Mouse (Mus musculus): ENCODE data around the gene Tmem91. TPM values are rescaled to one million over a fixed set of nuclear protein-coding genes. Genes with fewer than 3 reads are reported as not detected.

Tmem91 gene
- polyA plus RNA-seq, 1 experiment from 2014 or later: 3.4 TPM

DNA sequence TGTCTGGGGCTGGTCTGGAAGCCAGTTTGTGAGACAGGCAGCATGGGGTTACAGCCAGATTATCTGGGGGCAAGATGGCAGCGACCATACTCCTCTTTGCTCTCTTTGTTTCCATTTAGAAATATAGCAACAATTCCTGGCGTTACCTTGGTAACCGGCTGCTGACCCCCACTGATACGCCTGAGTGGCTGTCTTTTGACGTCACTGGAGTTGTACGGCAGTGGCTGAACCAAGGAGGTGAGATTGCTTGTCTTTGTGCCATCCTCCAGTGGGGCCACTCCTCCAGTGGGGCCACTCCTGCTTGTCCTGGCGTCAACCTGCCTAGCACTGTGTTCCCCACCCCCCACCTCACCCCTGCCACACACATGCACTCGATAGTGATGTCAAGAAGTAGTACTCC lies 19.1 kb upstream of the Tmem91 start:
- H3K4me1 ChIP-seq: peaks cover 7% of the 10 kb centered on the region
- H3K9ac ChIP-seq: no peak overlapping the region
- no peak for ATAC-seq (ENCODE audit: insufficient number of reproducible peaks, low FRiP score, low TSS enrichment, low read depth)
- no peak overlapping the region for H3K4me3 ChIP-seq (replicated peaks)
- H3K27ac ChIP-seq (replicated peaks): no peak overlapping the region
- no peaks in the 10 kb centered on the region for H3K9me3 ChIP-seq (replicated peaks)
- no peak overlapping the region for H3K4me2 ChIP-seq (replicated peaks)
- 0 out of 2 replicates have a peak, but pooled peaks cover 3% of the 10 kb centered on the region for H3K36me3 ChIP-seq
- H3K27me3 ChIP-seq: peaks cover 11% of the 10 kb centered on the region
- WGBS: 70% methylated on average over 8 of the region's 8 CpGs

DNA sequence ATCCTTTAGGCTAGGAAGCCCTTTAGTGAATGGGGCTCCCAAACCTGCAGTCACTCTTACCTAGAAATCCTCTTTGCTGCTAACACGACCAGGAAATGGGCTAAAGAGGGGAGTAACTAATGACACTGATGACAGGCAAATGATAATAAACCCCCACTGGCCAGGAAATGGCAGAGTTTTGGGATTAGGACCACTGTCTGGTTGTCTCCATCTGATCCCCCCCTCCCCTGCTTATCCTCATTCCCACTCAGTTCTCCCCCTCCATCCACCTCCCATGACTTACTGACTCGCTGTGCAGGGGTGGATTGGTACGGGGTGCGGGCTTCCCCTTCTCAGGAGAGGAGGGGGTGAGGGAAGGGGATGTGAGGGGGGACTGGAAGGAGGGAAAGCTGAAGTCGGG lies 15.1 kb upstream of the Tmem91 start:
- WGBS: 34% methylated on average over 5 of the region's 5 CpGs
- Histone ChIP-seq H3K27ac (replicated peaks) (no peak overlapping the region), H3K27me3 (peaks cover 25% of the 10 kb centered on the region), H3K9ac (no peak overlapping the region), H3K4me2 (replicated peaks) (peak overlapping the region; percentile 94), H3K36me3 (0 out of 2 replicates have a peak, but pooled peaks cover 3% of the 10 kb centered on the region), H3K4me1 (peaks cover 43% of the 10 kb centered on the region), H3K9me3 (replicated peaks) (no peaks in the 10 kb centered on the region), H3K4me3 (replicated peaks) (peak overlapping the region; percentile 67)
- no peak for ATAC-seq (ENCODE audit: insufficient number of reproducible peaks, low FRiP score, low TSS enrichment, low read depth)

DNA sequence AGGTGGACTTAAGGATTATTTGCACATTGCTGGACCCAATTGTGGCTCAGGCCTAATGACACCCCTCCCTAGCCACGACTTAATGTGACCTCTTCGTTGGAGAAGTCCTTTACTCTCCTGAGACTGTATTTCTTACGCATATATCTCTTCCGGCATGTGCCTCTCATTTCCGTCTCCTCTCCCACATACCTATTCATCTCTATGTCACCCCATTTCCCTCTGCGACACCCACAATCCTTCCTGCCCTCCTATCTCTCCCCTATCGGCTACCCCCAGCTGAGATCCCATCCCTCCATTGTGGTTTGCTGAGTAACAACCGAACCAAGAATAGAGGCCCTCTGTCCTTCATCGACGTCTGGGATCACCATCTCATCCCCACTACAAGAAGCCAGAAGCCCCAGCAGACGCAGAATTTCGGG lies 14.6 kb upstream of the Tmem91 start:
- Histone ChIP-seq H3K36me3 (0 out of 2 replicates have a peak, but pooled peaks cover 3% of the 10 kb centered on the region), H3K4me3 (replicated peaks) (peak overlapping the region; percentile 67), H3K4me2 (replicated peaks) (peak overlapping the region; percentile 94), H3K9ac (0 out of 2 replicates have a peak overlapping the region, but pooled peaks have one; percentile 53), H3K9me3 (replicated peaks) (no peaks in the 10 kb centered on the region), H3K27me3 (peaks cover 25% of the 10 kb centered on the region), H3K4me1 (peaks cover 43% of the 10 kb centered on the region), H3K27ac (replicated peaks) (peak overlapping the region; percentile 87; the same call in 1 of the 2 replicates)
- ATAC-seq (ENCODE audit: insufficient number of reproducible peaks, low FRiP score, low TSS enrichment, low read depth): no peak
- 13% methylated on average over 12 of the region's 12 CpGs for WGBS

DNA sequence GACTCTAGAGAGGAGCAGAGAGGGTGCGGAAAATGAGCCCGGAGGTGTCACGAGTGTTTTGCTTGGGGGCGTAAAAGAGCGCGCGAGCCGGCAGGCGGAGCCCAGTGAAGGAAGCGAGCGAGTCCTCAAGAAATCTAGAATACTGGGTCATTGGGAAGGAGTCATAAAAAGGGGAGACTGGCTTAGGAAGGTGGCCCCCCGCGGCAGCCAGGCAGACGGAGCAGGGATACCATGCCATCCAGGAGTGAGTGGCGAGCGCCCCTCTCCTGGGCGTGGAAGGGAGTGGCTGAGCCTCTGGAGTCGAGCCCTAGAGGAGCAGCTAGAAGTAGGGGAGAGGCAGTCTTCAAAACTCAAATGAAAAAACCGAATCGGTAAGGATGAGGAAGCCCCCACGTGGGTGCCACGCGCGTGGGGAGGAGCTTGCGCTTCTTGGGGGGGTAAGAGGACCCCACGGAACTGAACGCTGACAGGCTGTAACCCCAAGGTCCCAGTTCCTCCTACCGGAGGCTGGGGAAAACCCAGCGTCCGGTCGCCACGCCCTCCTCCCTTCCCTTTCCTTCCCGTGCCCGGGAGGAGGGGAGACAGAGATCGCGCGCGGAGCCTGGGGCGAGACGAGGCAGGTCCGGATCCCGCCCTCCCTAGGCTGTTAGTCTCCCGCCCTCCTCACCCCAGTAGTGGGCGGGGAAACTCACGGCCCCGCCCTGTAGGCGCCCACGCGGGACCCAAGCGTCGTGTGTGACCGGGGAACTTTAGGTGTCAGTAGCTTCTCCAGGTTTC lies 14.0 kb upstream of the Tmem91 start:
- Histone ChIP-seq H3K9me3 (replicated peaks) (no peaks in the 10 kb centered on the region), H3K36me3 (0 out of 2 replicates have a peak, but pooled peaks cover 3% of the 10 kb centered on the region), H3K9ac (peak overlapping the region; percentile 53), H3K4me2 (replicated peaks) (peak overlapping the region; percentile 94), H3K27me3 (peaks cover 25% of the 10 kb centered on the region), H3K27ac (replicated peaks) (peak overlapping the region; percentile 87), H3K4me3 (replicated peaks) (peak overlapping the region; percentile 67), H3K4me1 (peaks cover 43% of the 10 kb centered on the region)
- under 1% methylated on average over 50 of the region's 52 CpGs for WGBS
- ATAC-seq (ENCODE audit: insufficient number of reproducible peaks, low FRiP score, low TSS enrichment, low read depth): peak; percentile 68

DNA sequence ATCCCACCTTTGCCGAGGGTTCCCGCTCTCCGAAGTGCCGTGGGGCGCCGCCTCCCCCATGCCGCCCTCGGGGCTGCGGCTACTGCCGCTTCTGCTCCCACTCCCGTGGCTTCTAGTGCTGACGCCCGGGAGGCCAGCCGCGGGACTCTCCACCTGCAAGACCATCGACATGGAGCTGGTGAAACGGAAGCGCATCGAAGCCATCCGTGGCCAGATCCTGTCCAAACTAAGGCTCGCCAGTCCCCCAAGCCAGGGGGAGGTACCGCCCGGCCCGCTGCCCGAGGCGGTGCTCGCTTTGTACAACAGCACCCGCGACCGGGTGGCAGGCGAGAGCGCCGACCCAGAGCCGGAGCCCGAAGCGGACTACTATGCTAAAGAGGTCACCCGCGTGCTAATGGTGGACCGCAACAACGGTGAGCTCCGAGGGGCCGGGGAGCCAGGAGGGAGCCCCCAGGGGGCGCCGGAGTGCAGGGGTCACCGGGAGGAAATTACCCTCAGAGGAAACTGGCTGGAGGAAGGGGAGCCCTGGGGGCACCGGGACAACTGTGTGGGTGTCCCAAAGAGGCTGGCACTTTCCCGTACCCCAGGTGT lies 12.9 kb upstream of the Tmem91 start:
- H3K4me3 ChIP-seq (replicated peaks): peak overlapping the region; percentile 67
- ATAC-seq (ENCODE audit: insufficient number of reproducible peaks, low FRiP score, low TSS enrichment, low read depth): no peak
- peak overlapping the region; percentile 94 for H3K4me2 ChIP-seq (replicated peaks)
- peaks cover 43% of the 10 kb centered on the region for H3K4me1 ChIP-seq
- peak overlapping the region; percentile 53 for H3K9ac ChIP-seq
- peak overlapping the region; percentile 87 for H3K27ac ChIP-seq (replicated peaks)
- H3K27me3 ChIP-seq: peaks cover 25% of the 10 kb centered on the region
- no peaks in the 10 kb centered on the region for H3K36me3 ChIP-seq
- H3K9me3 ChIP-seq (replicated peaks): no peaks in the 10 kb centered on the region
- WGBS: under 1% methylated on average over 47 of the region's 47 CpGs

DNA sequence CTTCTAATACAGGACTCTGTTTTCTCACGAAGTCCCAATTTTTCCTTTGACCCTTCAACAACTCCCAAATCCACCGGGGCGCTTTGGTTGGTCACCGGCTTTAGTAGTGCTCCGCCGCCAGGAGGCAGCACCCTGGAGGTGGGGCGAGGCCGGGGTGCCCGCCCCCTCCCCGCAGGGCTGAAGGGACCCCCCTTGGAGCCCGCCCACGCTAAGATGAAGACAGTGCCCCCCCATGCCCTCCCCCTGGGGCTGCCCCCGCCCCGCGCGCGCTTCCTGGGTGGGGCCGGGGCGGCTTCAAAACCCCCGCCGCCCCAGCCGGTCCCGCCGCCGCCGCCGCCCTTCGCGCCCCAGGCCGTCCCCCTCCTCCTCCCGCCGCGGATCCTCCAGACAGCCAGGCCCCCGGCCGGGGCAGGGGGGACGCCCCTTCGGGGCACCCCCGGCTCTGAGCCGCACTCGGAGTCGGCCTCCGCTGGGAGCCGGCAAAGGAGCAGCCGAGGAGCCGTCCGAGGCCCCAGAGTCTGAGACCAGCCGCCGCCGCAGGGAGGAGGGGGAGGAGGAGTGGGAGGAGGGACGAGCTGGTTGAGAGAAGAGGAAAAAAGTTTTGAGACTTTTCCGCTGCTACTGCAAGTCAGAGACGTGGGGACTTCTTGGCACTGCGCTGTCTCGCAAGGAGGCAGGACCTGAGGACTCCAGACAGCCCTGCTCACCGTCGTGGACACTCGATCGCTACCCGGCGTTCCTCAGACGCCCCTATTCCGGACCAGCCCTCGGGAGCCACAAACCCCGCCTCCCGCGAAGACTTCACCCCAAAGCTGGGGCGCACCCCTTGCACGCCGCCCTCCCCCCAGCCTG lies 11.9 kb upstream of the Tmem91 start, which contains the start of gene Tgfb1:
Tgfb1 (plus strand) TSS at position 323 of the 852 bp plus-strand sequence.
- Histone ChIP-seq H3K9ac (peak within 1 kb of the TSS; percentile 53), H3K36me3 (no peaks in the 10 kb centered on the region), H3K4me2 (replicated peaks) (peak within 1 kb of the TSS; percentile 94), H3K27ac (replicated peaks) (peak within 1 kb of the TSS; percentile 87), H3K27me3 (peaks cover 25% of the 10 kb centered on the region), H3K4me1 (peaks cover 44% of the 10 kb centered on the region), H3K4me3 (replicated peaks) (peak within 1 kb of the TSS; percentile 67), H3K9me3 (replicated peaks) (no peaks in the 10 kb centered on the region)
- WGBS: under 1% methylated on average over 57 of the region's 69 CpGs
- peak; percentile 40 for ATAC-seq (ENCODE audit: insufficient number of reproducible peaks, low FRiP score, low TSS enrichment, low read depth)

DNA sequence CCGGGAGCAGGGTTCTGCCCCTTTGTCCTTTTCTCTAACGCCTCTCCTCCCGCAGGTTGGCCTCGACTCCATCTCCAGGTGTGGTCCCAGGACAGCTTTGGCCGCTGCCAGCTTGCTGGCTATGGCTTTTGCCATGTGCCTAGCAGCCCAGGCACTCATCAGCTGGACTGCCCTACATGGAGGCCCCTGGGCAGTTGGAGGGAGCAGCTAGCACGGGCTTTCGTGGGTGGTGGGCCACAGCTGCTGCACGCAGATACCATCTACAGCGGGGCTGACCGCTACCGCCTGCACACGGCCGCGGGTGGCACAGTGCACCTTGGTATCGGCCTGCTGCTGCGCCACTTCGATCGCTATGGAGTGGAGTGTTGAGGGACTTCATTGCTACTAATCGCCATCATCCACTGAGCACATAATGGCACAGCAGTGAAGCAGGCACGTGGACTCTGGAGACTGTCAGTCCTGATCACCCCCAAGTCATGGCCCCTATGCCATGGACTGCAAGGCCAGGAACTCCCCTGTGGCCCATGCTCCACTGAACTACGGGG lies 11.0 kb upstream of the Tmem91 start:
- Histone ChIP-seq H3K4me3 (replicated peaks) (peak overlapping the region; percentile 67), H3K36me3 (no peaks in the 10 kb centered on the region), H3K27ac (replicated peaks) (peak overlapping the region; percentile 87; the same call in 1 of the 2 replicates), H3K27me3 (peaks cover 25% of the 10 kb centered on the region), H3K9me3 (replicated peaks) (no peaks in the 10 kb centered on the region), H3K4me1 (peaks cover 53% of the 10 kb centered on the region), H3K4me2 (replicated peaks) (peak overlapping the region; percentile 94), H3K9ac (no peak overlapping the region)
- ATAC-seq (ENCODE audit: insufficient number of reproducible peaks, low FRiP score, low TSS enrichment, low read depth): no peak
- 69% methylated on average over 21 of the region's 21 CpGs for WGBS

DNA sequence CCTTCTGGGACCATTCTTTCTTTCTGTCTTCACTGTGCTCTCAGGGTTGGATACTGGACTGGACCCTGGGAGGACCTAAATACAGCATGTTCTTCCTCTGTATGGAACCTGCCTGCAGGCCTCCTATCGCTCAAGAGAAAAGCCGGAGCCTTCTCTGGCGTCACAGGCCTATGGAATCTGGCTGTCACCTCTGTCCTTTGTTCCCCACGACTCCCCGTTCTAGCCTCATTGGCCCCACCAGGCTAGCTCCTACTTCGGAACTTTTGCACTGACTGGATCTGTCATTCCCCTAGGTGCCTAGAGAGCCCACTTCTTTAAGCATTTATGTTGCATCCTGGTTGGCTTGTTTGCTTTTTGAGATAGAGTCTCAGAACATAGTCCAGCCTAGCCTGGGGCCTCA lies 9.7 kb upstream of the Tmem91 start:
- Histone ChIP-seq H3K4me3 (replicated peaks) (no peak overlapping the region), H3K4me2 (replicated peaks) (no peak overlapping the region), H3K27me3 (peaks cover 20% of the 10 kb centered on the region), H3K27ac (replicated peaks) (no peak overlapping the region; the same call in 1 of the 2 replicates), H3K9me3 (replicated peaks) (no peaks in the 10 kb centered on the region), H3K9ac (no peak overlapping the region), H3K4me1 (peaks cover 60% of the 10 kb centered on the region), H3K36me3 (no peaks in the 10 kb centered on the region)
- ATAC-seq (ENCODE audit: insufficient number of reproducible peaks, low FRiP score, low TSS enrichment, low read depth): no peak
- WGBS: 87% methylated on average over 6 of the region's 6 CpGs

DNA sequence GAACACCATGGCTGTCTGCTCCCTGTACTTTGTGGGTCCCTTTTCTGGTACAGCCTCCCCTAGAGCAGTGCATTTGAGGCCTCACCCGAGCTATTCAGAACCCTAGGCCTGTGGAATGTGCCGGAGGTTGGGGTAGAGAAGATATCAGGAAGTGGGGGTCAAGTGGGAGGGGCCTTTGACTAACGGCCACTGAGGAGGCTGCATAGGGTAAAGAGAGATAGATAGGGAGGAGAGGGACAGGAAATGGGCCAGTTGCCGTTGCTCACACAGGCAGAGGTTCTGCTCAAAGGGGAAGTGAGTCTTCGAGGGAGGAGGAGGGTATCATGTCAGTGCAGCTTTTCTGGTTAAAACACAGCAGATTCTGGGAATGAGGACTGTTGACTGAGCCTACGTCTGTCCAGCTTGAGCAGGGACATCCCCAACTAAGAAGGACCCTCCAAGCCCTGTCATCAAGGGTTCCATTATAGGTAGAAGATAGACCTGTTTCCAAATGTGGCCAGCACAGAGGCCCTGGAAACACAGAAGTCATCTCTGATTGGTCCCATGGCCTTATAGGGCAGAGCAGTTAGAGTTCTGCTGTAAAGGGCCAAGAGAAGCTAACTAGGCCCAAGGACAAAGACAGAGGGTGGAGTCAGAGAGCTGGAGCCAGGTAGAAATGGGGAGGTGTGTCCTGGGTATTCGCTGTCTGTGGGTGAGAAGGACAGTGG lies 8.7 kb upstream of the Tmem91 start:
- H3K4me3 ChIP-seq (replicated peaks): no peak overlapping the region
- no peaks in the 10 kb centered on the region for H3K36me3 ChIP-seq
- no peak overlapping the region for H3K27ac ChIP-seq (replicated peaks)
- no peak for ATAC-seq (ENCODE audit: insufficient number of reproducible peaks, low FRiP score, low TSS enrichment, low read depth)
- H3K27me3 ChIP-seq: peaks cover 17% of the 10 kb centered on the region; the same call in 1 of the 2 replicates
- H3K4me2 ChIP-seq (replicated peaks): no peak overlapping the region
- H3K4me1 ChIP-seq: peaks cover 49% of the 10 kb centered on the region
- 56% methylated on average over 7 of the region's 7 CpGs for WGBS
- no peak overlapping the region for H3K9ac ChIP-seq
- H3K9me3 ChIP-seq (replicated peaks): no peaks in the 10 kb centered on the region
